Mouse (Mus musculus) CH12.LX (cell line): ENCODE data around the gene Cnn3. TPM values are rescaled to one million over a fixed set of nuclear protein-coding genes. Genes with fewer than 3 reads are reported as not detected.

Source experiments
- DNase-seq: peaks from one replicate; pipeline ENCODE4 v3.0.0-alpha.2; 2013; ENCODE audit errors: extremely low read depth
- H3K27ac ChIP-seq: 2 replicates; pipeline ENCODE4 v1.5.1; 2012; ENCODE audit warnings: low read depth, mild to moderate bottlenecking, control low read depth, moderate library complexity; ENCODE audit not compliant: insufficient read depth
- H3K27me3 ChIP-seq: replicated peaks from 2 replicates; pipeline ENCODE3; 2012; ENCODE audit warnings: inconsistent platforms
- H3K36me3 ChIP-seq, 2 experiments: replicated peaks in 1 of 2; 2 replicates each; pipeline versions ENCODE3 to v1.6.1; 2012; ENCODE audit warnings: inconsistent platforms in 1 of 2, low read length in 1 of 2, mild to moderate bottlenecking in 1 of 2, mixed read lengths in 1 of 2, moderate library complexity in 1 of 2; ENCODE audit not compliant: control insufficient read depth in 1 of 2, insufficient read depth in 1 of 2
- H3K4me1 ChIP-seq, 2 experiments: 2 replicates each; pipeline ENCODE4 v1.6.1; 2012; ENCODE audit warnings: inconsistent platforms in 1 of 2, moderate library complexity in 1 of 2; ENCODE audit not compliant: insufficient read depth in 2 of 2, control insufficient read depth in 1 of 2
- H3K4me2 ChIP-seq: 2 replicates; pipeline ENCODE4 v1.6.1; 2012; ENCODE audit warnings: low read depth, mild to moderate bottlenecking, control low read depth; ENCODE audit not compliant: poor library complexity, insufficient read depth, severe bottlenecking
- H3K4me3 ChIP-seq, 3 experiments: fragments of 150-350 bp in 1 of 3; sonication (generic) in 1 of 3; replicated peaks in 1 of 3; 2 replicates each; pipeline versions ENCODE3 to v1.5.1; 2011 to 2012; ENCODE audit warnings: low read depth in 2 of 3, low read length in 2 of 3, mild to moderate bottlenecking in 2 of 3, moderate library complexity in 2 of 3, control low read depth in 1 of 3, improper control_type of control experiment in 1 of 3, inconsistent platforms in 1 of 3, mixed read lengths in 1 of 3; ENCODE audit not compliant: poor library complexity in 1 of 3
- H3K79me2 ChIP-seq: replicated peaks from 2 replicates; pipeline ENCODE4 v1.6.1; 2012; ENCODE audit warnings: mild to moderate bottlenecking, moderate library complexity; ENCODE audit not compliant: control insufficient read depth, poor library complexity, insufficient read depth, severe bottlenecking; ENCODE audit errors: extremely low read depth
- H3K9ac ChIP-seq: 2 replicates; pipeline ENCODE4 v1.6.1; 2012; ENCODE audit warnings: low read depth, mild to moderate bottlenecking, control low read depth, moderate library complexity; ENCODE audit not compliant: insufficient read depth
- H3K9me3 ChIP-seq: replicated peaks from 2 replicates; pipeline ENCODE3; 2012; ENCODE audit warnings: low read length, inconsistent platforms, mixed read lengths
- BHLHE40 ChIP-seq: IDR thresholded peaks from 2 replicates; pipeline ENCODE4 v1.6.1; 2011; ENCODE audit warnings: mild to moderate bottlenecking, low read depth, low read length, improper control_type of control experiment
- CHD2 ChIP-seq: IDR thresholded peaks from 2 replicates; pipeline ENCODE4 v1.6.1; 2011; ENCODE audit warnings: low read length, improper control_type of control experiment
- ELF1 ChIP-seq: IDR thresholded peaks from 2 replicates; pipeline ENCODE4 v1.6.1; 2014; ENCODE audit warnings: low read depth, mild to moderate bottlenecking, inconsistent platforms, low read length, improper control_type of control experiment
- EP300 ChIP-seq: IDR thresholded peaks from 2 replicates; pipeline ENCODE4 v1.6.1; 2011; ENCODE audit warnings: low read length, improper control_type of control experiment
- ETS1 ChIP-seq: conservative IDR thresholded peaks from 2 replicates; pipeline ENCODE4 v1.6.1; 2012; ENCODE audit warnings: low read depth, mild to moderate bottlenecking, inconsistent platforms, low read length, improper control_type of control experiment, moderate library complexity
- HCFC1 ChIP-seq: IDR thresholded peaks from 2 replicates; pipeline ENCODE4 v1.6.1; 2012; ENCODE audit warnings: low read depth, mild to moderate bottlenecking, inconsistent platforms, low read length, improper control_type of control experiment
- JUN ChIP-seq: IDR thresholded peaks from 2 replicates; pipeline ENCODE4 v1.6.1; 2011; ENCODE audit warnings: low read depth, mild to moderate bottlenecking, low read length, improper control_type of control experiment, moderate library complexity; ENCODE audit not compliant: insufficient read depth
- JUND ChIP-seq: conservative IDR thresholded peaks from 2 replicates; pipeline ENCODE4 v1.6.1; 2011; ENCODE audit warnings: low read depth, low read length, improper control_type of control experiment
- KAT2A ChIP-seq: IDR thresholded peaks from 2 replicates; pipeline ENCODE4 v1.6.1; 2012; ENCODE audit warnings: low read length, improper control_type of control experiment, inconsistent platforms; ENCODE audit not compliant: insufficient replicate concordance
- MAX ChIP-seq: IDR thresholded peaks from 2 replicates; pipeline ENCODE4 v1.6.1; 2011; ENCODE audit warnings: low read length, improper control_type of control experiment
- MEF2A ChIP-seq: IDR thresholded peaks from 2 replicates; pipeline ENCODE4 v1.6.1; 2014; ENCODE audit warnings: low read depth, mild to moderate bottlenecking, inconsistent platforms, low read length, improper control_type of control experiment, borderline replicate concordance
- MYC ChIP-seq: IDR thresholded peaks from 2 replicates; pipeline ENCODE4 v1.6.1; 2011; ENCODE audit warnings: low read depth, mild to moderate bottlenecking, improper control_type of control experiment, low read length
- NRF1 ChIP-seq: IDR thresholded peaks from 2 replicates; pipeline ENCODE4 v1.6.1; 2014; ENCODE audit warnings: low read depth, mild to moderate bottlenecking, inconsistent platforms, low read length, improper control_type of control experiment, moderate library complexity
- POLR2A ChIP-seq: IDR thresholded peaks from 2 replicates; pipeline ENCODE4 v1.6.1; 2011; ENCODE audit warnings: low read depth, mild to moderate bottlenecking, improper control_type of control experiment, low read length
- RAD21 ChIP-seq: IDR thresholded peaks from 2 replicates; pipeline ENCODE4 v1.6.1; 2011; ENCODE audit warnings: low read depth, mild to moderate bottlenecking, low read length, improper control_type of control experiment, moderate library complexity
- RCOR1 ChIP-seq: conservative IDR thresholded peaks from 2 replicates; pipeline ENCODE4 v1.6.1; 2012; ENCODE audit warnings: low read depth, mild to moderate bottlenecking, inconsistent platforms, low read length, improper control_type of control experiment
- SIN3A ChIP-seq: IDR thresholded peaks from 2 replicates; pipeline ENCODE4 v1.6.1; 2012; ENCODE audit warnings: low read length, improper control_type of control experiment, inconsistent platforms
- TCF12 ChIP-seq: IDR thresholded peaks from 2 replicates; pipeline ENCODE4 v1.6.1; 2014; ENCODE audit warnings: low read depth, mild to moderate bottlenecking, inconsistent platforms, low read length, improper control_type of control experiment
- USF1 ChIP-seq: IDR thresholded peaks from 2 replicates; pipeline ENCODE4 v1.6.1; 2014; ENCODE audit warnings: low read depth, mild to moderate bottlenecking, inconsistent platforms, low read length, improper control_type of control experiment
- USF2 ChIP-seq: conservative IDR thresholded peaks from 2 replicates; pipeline ENCODE4 v1.6.1; 2011; ENCODE audit warnings: low read depth, low read length, improper control_type of control experiment
- ZC3H11A ChIP-seq: IDR thresholded peaks from 2 replicates; pipeline ENCODE4 v1.6.1; 2012; ENCODE audit warnings: low read depth, mild to moderate bottlenecking, inconsistent platforms, low read length, improper control_type of control experiment
- ZMIZ1 ChIP-seq: IDR thresholded peaks from 2 replicates; pipeline ENCODE4 v1.6.1; 2012; ENCODE audit warnings: low read depth, mild to moderate bottlenecking, inconsistent platforms, low read length, improper control_type of control experiment
- ZNF384 ChIP-seq: IDR thresholded peaks from 2 replicates; pipeline ENCODE4 v1.6.1; 2012; ENCODE audit warnings: low read depth, low read length, improper control_type of control experiment, inconsistent platforms
- dilution Hi-C: fragments of 300-500 bp; cut with MboI; formaldehyde crosslinking; loops from 2 replicates; pipeline ENCODE4 v1.14.3; 2020; ENCODE audit warnings: low sequenced_read_pairs; ENCODE audit not compliant: extremely low pct_unique_long_range_greater_than_20kb, extremely low pct_ligation_motif_present
- in situ Hi-C: fragments of 300-500 bp; cut with MboI; formaldehyde crosslinking; loops from 3 replicates; pipeline ENCODE4 v1.14.3; 2019; ENCODE audit warnings: low sequenced_read_pairs, low pct_ligation_motif_present, low pct_unique_long_range_greater_than_20kb, mixed read lengths
- polyA plus RNA-seq: library from polyadenylated mRNA; unstranded; fragments of >175 nt; gene quantifications from 2 replicates; pipeline ENCODE4 v1.2.1, GENCODE M21; 2012; ENCODE audit warnings: low read depth; ENCODE audit not compliant: insufficient read length
- total RNA-seq, 2 experiments: library from RNA; depleted of rRNA; stranded (reverse); fragments of 300-350 nt in 1 of 2; fragments of >200 nt in 1 of 2; gene quantifications; 2 replicates each; pipeline ENCODE4 v1.2.3; 2012 to 2014

Cnn3 gene
- total and polyA plus RNA-seq, 3 experiments: 12.5 to 58.5 (median 46.4) TPM

GRCm38 (mm10) chr3:121389366-121389765 is 36.9 kb upstream of the Cnn3 start:
- Histone ChIP-seq H3K4me3 (no peak overlapping the region), H3K36me3 (no peaks in the 10 kb centered on the region), H3K9me3 (no peaks in the 10 kb centered on the region), H3K4me2 (no peak overlapping the region), H3K9ac (no peak overlapping the region), H3K27ac (no peak overlapping the region), H3K79me2 (no peaks in the 10 kb centered on the region), H3K27me3 (no peaks in the 10 kb centered on the region), H3K4me1 (peaks cover 0 to 5% of the 10 kb centered on the region in 2 experiments; a peak in 1 of 4 replicates)
- TF ChIP-seq EP300 (no peak), USF1 (no peak), POLR2A (no peak), JUN (no peak), TCF12 (no peak), ETS1 (no peak), USF2 (no peak), BHLHE40 (no peak), MAX (no peak), HCFC1 (no peak), SIN3A (no peak), NRF1 (no peak), MYC (no peak), ZC3H11A (no peak), ELF1 (no peak)
- in situ Hi-C loops: no loop called here
- dilution Hi-C loops: no loop called here
- no peak for DNase-seq

GRCm38 (mm10) chr3:121389860-121390530 is 36.3 kb upstream of the Cnn3 start:
- no peaks in the 10 kb centered on the region for H3K9me3 ChIP-seq
- dilution Hi-C loops: no loop called here
- H3K36me3 ChIP-seq: no peaks in the 10 kb centered on the region
- in situ Hi-C loops: no loop called here
- no peak overlapping the region for H3K9ac ChIP-seq
- H3K4me2 ChIP-seq: no peak overlapping the region
- H3K27me3 ChIP-seq: no peaks in the 10 kb centered on the region
- H3K79me2 ChIP-seq: no peaks in the 10 kb centered on the region
- no peak overlapping the region for H3K27ac ChIP-seq
- no peak for DNase-seq
- H3K4me3 ChIP-seq: no peak overlapping the region
- peaks cover 0 to 5% of the 10 kb centered on the region in 2 experiments; a peak in 1 of 4 replicates for H3K4me1 ChIP-seq
- TF ChIP-seq JUND (no peak), RCOR1 (no peak), EP300 (no peak), CHD2 (no peak), ZNF384 (no peak), POLR2A (no peak), MEF2A (no peak), TCF12 (no peak), ELF1 (no peak), ZMIZ1 (no peak), RAD21 (no peak), BHLHE40 (no peak), KAT2A (no peak)
